Mouse (Mus musculus) MEL (cell line): ENCODE results near the gene Zfp9.

ENCODE experiments used
- GABPA ChIP-seq: IDR thresholded peaks from 2 replicates; pipeline ENCODE4 v1.6.1; 2012; ENCODE audit warnings: low read depth, mild to moderate bottlenecking, inconsistent platforms, low read length, improper control_type of control experiment, moderate library complexity
- MAX ChIP-seq: IDR thresholded peaks from 2 replicates; pipeline ENCODE4 v1.6.1; 2011; ENCODE audit warnings: low read length, improper control_type of control experiment
- RCOR1 ChIP-seq: IDR thresholded peaks from 2 replicates; pipeline ENCODE4 v1.6.1; 2012; ENCODE audit warnings: low read depth, mild to moderate bottlenecking, inconsistent platforms, low read length, improper control_type of control experiment
- TBP ChIP-seq: IDR thresholded peaks from 2 replicates; pipeline ENCODE4 v1.8.0; 2011; ENCODE audit warnings: low read depth, low read length, improper control_type of control experiment

DNA sequence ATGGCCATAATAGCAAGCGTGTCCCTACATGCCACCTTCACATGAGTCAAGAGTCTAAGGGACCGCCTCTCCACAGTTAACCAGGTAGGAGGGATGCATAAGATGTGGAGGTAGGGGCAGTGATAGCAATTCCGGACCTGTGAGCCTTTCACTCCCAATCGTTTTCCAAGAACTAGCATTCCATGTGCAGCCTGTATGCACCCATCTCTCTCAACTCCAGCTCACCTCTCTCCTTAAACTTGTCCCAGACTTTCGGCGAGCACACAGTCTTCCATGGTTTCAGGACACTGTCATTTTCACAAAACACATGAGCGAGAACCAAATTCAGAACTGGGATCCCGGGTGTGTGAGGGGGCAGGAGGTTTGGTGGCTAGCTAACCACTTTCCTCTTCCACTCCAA is 24.7 kb downstream of the Zfp9 start:
- TF ChIP-seq RCOR1 (no peak), GABPA (no peak), TBP (no peak), MAX (no peak)
